Mouse (Mus musculus) kidney, adult 2 months (tissue): ENCODE measurements around the gene Sox13.

Experiments
- CTCF ChIP-seq: fragments of 200-500 bp; conservative IDR thresholded peaks from 2 replicates; pipeline ENCODE4 v1.5.1; 2011; ENCODE audit warnings: low read depth, mild to moderate bottlenecking, control low read depth, low read length, moderate library complexity, mixed read lengths; ENCODE audit not compliant: insufficient read depth, insufficient read length
- POLR2A ChIP-seq: fragments of 200-500 bp; IDR thresholded peaks from one replicate; pipeline ENCODE4 v1.6.1; 2011; ENCODE audit warnings: low read depth, low read length, control low read depth

- TF ChIP-seq CTCF, result no peak
- TF ChIP-seq POLR2A, result no peak
These were observed 17.6 kb downstream of the Sox13 start for GRCm38 (mm10) chr1:133406614-133407013.
